Mouse (Mus musculus): ENCODE data around the gene Vps13d. TPM values are rescaled to one million over a fixed set of nuclear protein-coding genes. Genes with fewer than 3 reads are reported as not detected.

Vps13d gene
- polyA plus RNA-seq (2016; fragmentation: Nextera tagmentation; extraction: Ambion mirVana), result 10.1 and 11.6 TPM in 2 replicates

- peaks cover 14% of the 10 kb centered on the region for H3K36me3 ChIP-seq
- peak; percentile 88 for ATAC-seq (ENCODE audit: insufficient number of reproducible peaks, insufficient read depth, low FRiP score, low TSS enrichment, low read depth)
- under 1% methylated on average over 53 of the region's 53 CpGs for WGBS
- H3K4me1 ChIP-seq (replicated peaks), result peaks cover 19% of the 10 kb centered on the region
- peak within 1 kb of the TSS; percentile 89 for H3K4me3 ChIP-seq (replicated peaks)
- peak within 1 kb of the TSS; percentile 72; the same call in 1 of the 2 replicates for H3K27ac ChIP-seq
- H3K27me3 ChIP-seq, result no peaks in the 10 kb centered on the region
- peak within 1 kb of the TSS; percentile 98 for H3K4me2 ChIP-seq
- H3K9me3 ChIP-seq, result no peaks in the 10 kb centered on the region
- peak within 1 kb of the TSS; percentile 80 for H3K9ac ChIP-seq (replicated peaks)
Measured at GRCm38 (mm10) chr4:145194559-145195162, at the start of gene Vps13d. Vps13d (minus strand) TSS chr4:145195005.

GRCm38 (mm10) chr4:145242719-145243350, 48.0 kb upstream of the Vps13d start:
- no peak overlapping the region for H3K4me2 ChIP-seq
- ATAC-seq (ENCODE audit: insufficient number of reproducible peaks, insufficient read depth, low FRiP score, low TSS enrichment, low read depth), result no peak
- H3K27ac ChIP-seq, result no peak overlapping the region
- H3K9ac ChIP-seq (replicated peaks), result no peak overlapping the region
- no peaks in the 10 kb centered on the region for H3K9me3 ChIP-seq
- no peak overlapping the region for H3K4me3 ChIP-seq (replicated peaks)
- 63% methylated on average over 1 of the region's 1 CpGs for WGBS
- H3K36me3 ChIP-seq, result no peaks in the 10 kb centered on the region
- peaks cover 34% of the 10 kb centered on the region for H3K27me3 ChIP-seq
- H3K4me1 ChIP-seq (replicated peaks), result peaks cover 26% of the 10 kb centered on the region

GRCm38 (mm10) chr4:145240723-145241231, 46.0 kb upstream of the Vps13d start:
- WGBS, result 78% methylated on average over 4 of the region's 4 CpGs

GRCm38 (mm10) chr4:145239049-145239830, 44.4 kb upstream of the Vps13d start:
- Histone ChIP-seq H3K4me3 (replicated peaks) (no peak overlapping the region), H3K27me3 (no peaks in the 10 kb centered on the region), H3K9me3 (no peaks in the 10 kb centered on the region), H3K36me3 (no peaks in the 10 kb centered on the region), H3K4me1 (replicated peaks) (peaks cover 17% of the 10 kb centered on the region), H3K4me2 (no peak overlapping the region), H3K9ac (replicated peaks) (no peak overlapping the region), H3K27ac (peak overlapping the region; percentile 57; the same call in 1 of the 2 replicates)
- ATAC-seq (ENCODE audit: insufficient number of reproducible peaks, insufficient read depth, low FRiP score, low TSS enrichment, low read depth), result peak; percentile 73; the same call in 1 of the 2 replicates
- WGBS, result 24% methylated on average over 4 of the region's 4 CpGs

More at GRCm38 (mm10) chr4:145240723-145241231, 46.0 kb upstream of the Vps13d start:
- peaks cover 14% of the 10 kb centered on the region for H3K27me3 ChIP-seq
- peaks cover 17% of the 10 kb centered on the region for H3K4me1 ChIP-seq (replicated peaks)
- H3K4me3 ChIP-seq (replicated peaks), result no peak overlapping the region
- H3K9ac ChIP-seq (replicated peaks), result no peak overlapping the region
- H3K9me3 ChIP-seq, result no peaks in the 10 kb centered on the region
- ATAC-seq (ENCODE audit: insufficient number of reproducible peaks, insufficient read depth, low FRiP score, low TSS enrichment, low read depth), result no peak
- H3K4me2 ChIP-seq, result no peak overlapping the region
- no peak overlapping the region for H3K27ac ChIP-seq
- no peaks in the 10 kb centered on the region for H3K36me3 ChIP-seq

- Histone ChIP-seq H3K4me2 (no peak overlapping the region), H3K9ac (replicated peaks) (no peak overlapping the region), H3K27me3 (no peaks in the 10 kb centered on the region), H3K9me3 (no peaks in the 10 kb centered on the region), H3K36me3 (no peaks in the 10 kb centered on the region), H3K4me1 (replicated peaks) (peaks cover 17% of the 10 kb centered on the region), H3K27ac (no peak overlapping the region), H3K4me3 (replicated peaks) (no peak overlapping the region)
- ATAC-seq (ENCODE audit: insufficient number of reproducible peaks, insufficient read depth, low FRiP score, low TSS enrichment, low read depth), result no peak
- 89% methylated on average over 7 of the region's 7 CpGs for WGBS
Measured at GRCm38 (mm10) chr4:145236027-145236426, 41.2 kb upstream of the Vps13d start.

GRCm38 (mm10) chr4:145233487-145234228, 38.9 kb upstream of the Vps13d start:
- 59% methylated on average over 3 of the region's 3 CpGs for WGBS
- H3K4me2 ChIP-seq, result no peak overlapping the region
- H3K4me3 ChIP-seq (replicated peaks), result no peak overlapping the region
- H3K27me3 ChIP-seq, result no peaks in the 10 kb centered on the region
- H3K27ac ChIP-seq, result no peak overlapping the region
- H3K9me3 ChIP-seq, result no peaks in the 10 kb centered on the region
- H3K9ac ChIP-seq (replicated peaks), result no peak overlapping the region
- H3K36me3 ChIP-seq, result no peaks in the 10 kb centered on the region
- ATAC-seq (ENCODE audit: insufficient number of reproducible peaks, insufficient read depth, low FRiP score, low TSS enrichment, low read depth), result no peak
- H3K4me1 ChIP-seq (replicated peaks), result peaks cover 3% of the 10 kb centered on the region

GRCm38 (mm10) chr4:145231732-145232131, 36.9 kb upstream of the Vps13d start:
- Histone ChIP-seq H3K36me3 (no peaks in the 10 kb centered on the region), H3K27me3 (no peaks in the 10 kb centered on the region)

GRCm38 (mm10) chr4:145230647-145231046, 35.8 kb upstream of the Vps13d start:
- no peak overlapping the region for H3K9ac ChIP-seq (replicated peaks)
- H3K4me3 ChIP-seq (replicated peaks), result no peak overlapping the region
- no peak overlapping the region for H3K27ac ChIP-seq
- no peaks in the 10 kb centered on the region for H3K9me3 ChIP-seq
- H3K4me1 ChIP-seq (replicated peaks), result no peaks in the 10 kb centered on the region; the same call in 1 of the 2 replicates
- H3K27me3 ChIP-seq, result no peaks in the 10 kb centered on the region
- 89% methylated on average over 2 of the region's 2 CpGs for WGBS
- H3K36me3 ChIP-seq, result no peaks in the 10 kb centered on the region
- no peak overlapping the region for H3K4me2 ChIP-seq
- no peak for ATAC-seq (ENCODE audit: insufficient number of reproducible peaks, insufficient read depth, low FRiP score, low TSS enrichment, low read depth)

More at GRCm38 (mm10) chr4:145231732-145232131, 36.9 kb upstream of the Vps13d start:
- no peaks in the 10 kb centered on the region; the same call in 1 of the 2 replicates for H3K4me1 ChIP-seq (replicated peaks)
- H3K4me3 ChIP-seq (replicated peaks), result no peak overlapping the region
- 89% methylated on average over 5 of the region's 5 CpGs for WGBS
- no peaks in the 10 kb centered on the region for H3K9me3 ChIP-seq
- no peak for ATAC-seq (ENCODE audit: insufficient number of reproducible peaks, insufficient read depth, low FRiP score, low TSS enrichment, low read depth)
- H3K27ac ChIP-seq, result no peak overlapping the region
- no peak overlapping the region for H3K4me2 ChIP-seq
- H3K9ac ChIP-seq (replicated peaks), result no peak overlapping the region

GRCm38 (mm10) chr4:145229524-145230163, 34.8 kb upstream of the Vps13d start:
- Histone ChIP-seq H3K4me3 (replicated peaks) (no peak overlapping the region), H3K4me2 (no peak overlapping the region), H3K27me3 (no peaks in the 10 kb centered on the region), H3K4me1 (replicated peaks) (no peaks in the 10 kb centered on the region; the same call in 1 of the 2 replicates), H3K9me3 (no peaks in the 10 kb centered on the region), H3K36me3 (no peaks in the 10 kb centered on the region), H3K27ac (no peak overlapping the region), H3K9ac (replicated peaks) (no peak overlapping the region)
- ATAC-seq (ENCODE audit: insufficient number of reproducible peaks, insufficient read depth, low FRiP score, low TSS enrichment, low read depth), result no peak
- 89% methylated on average over 5 of the region's 5 CpGs for WGBS

- Histone ChIP-seq H3K36me3 (no peaks in the 10 kb centered on the region), H3K9ac (replicated peaks) (no peak overlapping the region), H3K4me3 (replicated peaks) (no peak overlapping the region), H3K4me2 (no peak overlapping the region), H3K27ac (no peak overlapping the region), H3K27me3 (no peaks in the 10 kb centered on the region), H3K4me1 (replicated peaks) (no peaks in the 10 kb centered on the region; the same call in 1 of the 2 replicates), H3K9me3 (no peaks in the 10 kb centered on the region)
- ATAC-seq (ENCODE audit: insufficient number of reproducible peaks, insufficient read depth, low FRiP score, low TSS enrichment, low read depth), result no peak
- 96% methylated on average over 6 of the region's 6 CpGs for WGBS
Measured at GRCm38 (mm10) chr4:145229051-145229450, 34.2 kb upstream of the Vps13d start.
